Mouse (Mus musculus): ENCODE data around the gene Dcaf6. TPM values are rescaled to one million over a fixed set of nuclear protein-coding genes. Genes with fewer than 3 reads are reported as not detected.
A peak's percentile ranks its signal among the peaks of the same experiment; 100 is the strongest.

Dcaf6 gene
- polyA plus RNA-seq, 1 experiment = 46.6 TPM

- no peak overlapping the region for H3K4me3 ChIP-seq (replicated peaks; ENCODE audit: insufficient read depth, low read depth, low read length)
- no peaks in the 10 kb centered on the region for H3K27me3 ChIP-seq (ENCODE audit: control insufficient read depth, insufficient read depth, low read length)
- 93% methylated on average over 1 of the region's 1 CpGs for WGBS
- no peak overlapping the region for H3K27ac ChIP-seq (ENCODE audit: insufficient read depth, low read length)
- DNase-seq = no peak
- TF ChIP-seq POLR2A (IDR thresholded peaks at IDR 0.05; ENCODE audit: borderline replicate concordance, insufficient read depth, low read length) (no peak), CTCF (IDR thresholded peaks at IDR 0.05; ENCODE audit: borderline replicate concordance, insufficient read depth, low read depth, low read length) (no peak)
- no peaks in the 10 kb centered on the region for H3K4me1 ChIP-seq (ENCODE audit: control insufficient read depth, insufficient read depth, low read length)
Measured at GRCm38 (mm10) chr1:165471490-165471889, 11.2 kb upstream of the Dcaf6 start.

GRCm38 (mm10) chr1:165469717-165470116 is 9.4 kb upstream of the Dcaf6 start:
- H3K27me3 ChIP-seq (ENCODE audit: control insufficient read depth, insufficient read depth, low read length) = no peaks in the 10 kb centered on the region
- TF ChIP-seq CTCF (IDR thresholded peaks at IDR 0.05; ENCODE audit: borderline replicate concordance, insufficient read depth, low read depth, low read length) (no peak), POLR2A (IDR thresholded peaks at IDR 0.05; ENCODE audit: borderline replicate concordance, insufficient read depth, low read length) (no peak)
- no peaks in the 10 kb centered on the region for H3K4me1 ChIP-seq (ENCODE audit: control insufficient read depth, insufficient read depth, low read length)
- no peak overlapping the region for H3K4me3 ChIP-seq (replicated peaks; ENCODE audit: insufficient read depth, low read depth, low read length)
- no peak overlapping the region for H3K27ac ChIP-seq (ENCODE audit: insufficient read depth, low read length)
- no peak for DNase-seq

GRCm38 (mm10) chr1:165468971-165469370 is 8.7 kb upstream of the Dcaf6 start:
- Histone ChIP-seq H3K27me3 (ENCODE audit: control insufficient read depth, insufficient read depth, low read length) (no peaks in the 10 kb centered on the region), H3K4me3 (replicated peaks; ENCODE audit: insufficient read depth, low read depth, low read length) (no peak overlapping the region), H3K4me1 (ENCODE audit: control insufficient read depth, insufficient read depth, low read length) (no peaks in the 10 kb centered on the region), H3K27ac (ENCODE audit: insufficient read depth, low read length) (no peak overlapping the region)
- DNase-seq = no peak
- TF ChIP-seq CTCF (IDR thresholded peaks at IDR 0.05; ENCODE audit: borderline replicate concordance, insufficient read depth, low read depth, low read length) (no peak), POLR2A (IDR thresholded peaks at IDR 0.05; ENCODE audit: borderline replicate concordance, insufficient read depth, low read length) (no peak)

GRCm38 (mm10) chr1:165464574-165464973 is 4.3 kb upstream of the Dcaf6 start:
- 85% methylated on average over 3 of the region's 3 CpGs for WGBS

GRCm38 (mm10) chr1:165462861-165463260 is 2.6 kb upstream of the Dcaf6 start:
- H3K4me1 ChIP-seq (ENCODE audit: control insufficient read depth, insufficient read depth, low read length) = no peaks in the 10 kb centered on the region
- WGBS = 90% methylated on average over 1 of the region's 1 CpGs
- DNase-seq = no peak
- H3K27ac ChIP-seq (ENCODE audit: insufficient read depth, low read length) = no peak overlapping the region
- no peaks in the 10 kb centered on the region for H3K27me3 ChIP-seq (ENCODE audit: control insufficient read depth, insufficient read depth, low read length)
- H3K4me3 ChIP-seq (replicated peaks; ENCODE audit: insufficient read depth, low read depth, low read length) = no peak overlapping the region
- TF ChIP-seq CTCF (IDR thresholded peaks at IDR 0.05; ENCODE audit: borderline replicate concordance, insufficient read depth, low read depth, low read length) (no peak), POLR2A (IDR thresholded peaks at IDR 0.05; ENCODE audit: borderline replicate concordance, insufficient read depth, low read length) (no peak)

More at GRCm38 (mm10) chr1:165464574-165464973, 4.3 kb upstream of the Dcaf6 start:
- TF ChIP-seq POLR2A (IDR thresholded peaks at IDR 0.05; ENCODE audit: borderline replicate concordance, insufficient read depth, low read length) = no peak
- no peak for TF ChIP-seq CTCF (IDR thresholded peaks at IDR 0.05; ENCODE audit: borderline replicate concordance, insufficient read depth, low read depth, low read length)
- Histone ChIP-seq H3K27ac (ENCODE audit: insufficient read depth, low read length) (no peak overlapping the region), H3K4me3 (replicated peaks; ENCODE audit: insufficient read depth, low read depth, low read length) (no peak overlapping the region), H3K4me1 (ENCODE audit: control insufficient read depth, insufficient read depth, low read length) (no peaks in the 10 kb centered on the region), H3K27me3 (ENCODE audit: control insufficient read depth, insufficient read depth, low read length) (no peaks in the 10 kb centered on the region)
- DNase-seq = no peak

GRCm38 (mm10) chr1:165461681-165462080 is 1.4 kb upstream of the Dcaf6 start:
- WGBS = 3% methylated on average over 9 of the region's 9 CpGs

GRCm38 (mm10) chr1:165460801-165461377 is 614 bp upstream of the Dcaf6 start:
- H3K4me3 ChIP-seq (replicated peaks; ENCODE audit: insufficient read depth, low read depth, low read length) = peak overlapping the region; percentile 92
- peak overlapping the region; percentile 90 for H3K27ac ChIP-seq (ENCODE audit: insufficient read depth, low read length)
- WGBS = under 1% methylated on average over 41 of the region's 41 CpGs
- DNase-seq = peak; percentile 99 to 100
- TF ChIP-seq CTCF (IDR thresholded peaks at IDR 0.05; ENCODE audit: borderline replicate concordance, insufficient read depth, low read depth, low read length) = peak; percentile 18; the same call in 1 of the 2 replicates
- peak; percentile 79 for TF ChIP-seq POLR2A (IDR thresholded peaks at IDR 0.05; ENCODE audit: borderline replicate concordance, insufficient read depth, low read length)
- no peaks in the 10 kb centered on the region for H3K27me3 ChIP-seq (ENCODE audit: control insufficient read depth, insufficient read depth, low read length)
- H3K4me1 ChIP-seq (ENCODE audit: control insufficient read depth, insufficient read depth, low read length) = no peaks in the 10 kb centered on the region

More at GRCm38 (mm10) chr1:165461681-165462080, 1.4 kb upstream of the Dcaf6 start:
- no peak for DNase-seq
- no peak for TF ChIP-seq POLR2A (IDR thresholded peaks at IDR 0.05; ENCODE audit: borderline replicate concordance, insufficient read depth, low read length)
- TF ChIP-seq CTCF (IDR thresholded peaks at IDR 0.05; ENCODE audit: borderline replicate concordance, insufficient read depth, low read depth, low read length) = no peak
- H3K27ac ChIP-seq (ENCODE audit: insufficient read depth, low read length) = peak overlapping the region; percentile 45; the same call in 1 of the 2 replicates
- H3K27me3 ChIP-seq (ENCODE audit: control insufficient read depth, insufficient read depth, low read length) = no peaks in the 10 kb centered on the region
- peak overlapping the region; percentile 80 for H3K4me3 ChIP-seq (replicated peaks; ENCODE audit: insufficient read depth, low read depth, low read length)
- no peaks in the 10 kb centered on the region for H3K4me1 ChIP-seq (ENCODE audit: control insufficient read depth, insufficient read depth, low read length)

GRCm38 (mm10) chr1:165459503-165460181 is 633 bp downstream of the Dcaf6 start:
- DNase-seq = peak; percentile 70 to 72
- TF ChIP-seq POLR2A (IDR thresholded peaks at IDR 0.05; ENCODE audit: borderline replicate concordance, insufficient read depth, low read length) (no peak), CTCF (IDR thresholded peaks at IDR 0.05; ENCODE audit: borderline replicate concordance, insufficient read depth, low read depth, low read length) (no peak)
- under 1% methylated on average over 60 of the region's 60 CpGs for WGBS
- H3K4me3 ChIP-seq (replicated peaks; ENCODE audit: insufficient read depth, low read depth, low read length) = peak overlapping the region; percentile 92
- H3K27me3 ChIP-seq (ENCODE audit: control insufficient read depth, insufficient read depth, low read length) = no peaks in the 10 kb centered on the region
- H3K4me1 ChIP-seq (ENCODE audit: control insufficient read depth, insufficient read depth, low read length) = no peaks in the 10 kb centered on the region
- H3K27ac ChIP-seq (ENCODE audit: insufficient read depth, low read length) = peak overlapping the region; percentile 44
